In genomic region chr6:59207561-59207960, GRCm38 (mm10) we compare ENCODE assay signal across 18 mouse cellular contexts. TPM values are rescaled to one million over a fixed set of nuclear protein-coding genes. Genes with fewer than 3 reads are reported as not detected.
DNase-seq lines count a peak whose midpoint lies in the region; ATAC-seq lines count a peak whose summit lies in the region.
"Had no signal": no experiment of that assay in that cellular context is flagged by ENCODE, and none has a peak within 500 bp of the region (broad histone marks: within the 10 kb centered on the region; RNA-seq: fewer than 3 reads in every experiment).

No protein-coding gene starts in this region.

- no peak for ATAC-seq in megakaryocyte, adult 5-6 weeks (ENCODE audit: poor library complexity, severe bottlenecking)
- ATAC-seq: activated CD4-positive, CD25-positive, alpha-beta regulatory T cell, adult 4 months; CD4-positive, CD25-positive, alpha-beta regulatory T cell, adult 4 months; forebrain, postnatal 0 days; Patski had no signal

- DNase-seq in cerebellum, adult 9-10 months = peak; percentile 12
- DNase-seq in cerebellum, postnatal 36 days = no peak
- peak; percentile 66 for DNase-seq in R1 (ENCODE audit: low read depth, low spot score)
- peak; percentile 2 for DNase-seq in induced T-regulatory cell, adult 2 months (ENCODE audit: low read depth)
- no peak for DNase-seq in urinary bladder, postnatal 14 days (ENCODE audit: low spot score)
- DNase-seq: adrenal gland, adult 8-10 months; adrenal gland, postnatal 14 days; adrenal gland, postnatal 36 days; B cell, adult 2 months; cerebellum, adult 18-20 months; cerebellum, adult 8-10 months; cerebellum, postnatal 10 days; embryo, embryonic 11 days; forebrain, postnatal 0 days had no signal

RNA-seq across cellular contexts. Expression of gene Tigd2, which starts 1.1 kb away (rescaled TPM):
- total RNA-seq in megakaryocyte, adult 5-6 weeks (2015) = 11.9 and 12.3 TPM in 2 replicates
- total RNA-seq in megakaryocyte, adult 5-6 weeks (2017) = 12.4 and 15.9 TPM in 2 replicates

Comparison
In these comparisons a context has a peak if more than half of its experiments do, and no peak if none do; other contexts are left out.
1. DNase-seq: peak in cerebellum, adult 9-10 months (single experiment), R1 (single experiment) and induced T-regulatory cell, adult 2 months (single experiment); none in cerebellum, postnatal 36 days (0 of 2) and urinary bladder, postnatal 14 days (single experiment).